Mouse (Mus musculus): ENCODE measurements around the gene Sh3gl2. TPM values are rescaled to one million over a fixed set of nuclear protein-coding genes. Genes with fewer than 3 reads are reported as not detected.

The Sh3gl2 gene
- polyA plus RNA-seq, 1 experiment from 2014 or later: 17.5 TPM

- H3K4me3 ChIP-seq (ENCODE audit: low read depth, low read length): no peak overlapping the region
- H3K9ac ChIP-seq (ENCODE audit: low read length): no peak overlapping the region
- no peak for ATAC-seq (replicated peaks; ENCODE audit: low FRiP score, low TSS enrichment, low read depth)
- 69% methylated on average over 7 of the region's 7 CpGs for WGBS
- no peak overlapping the region for H3K4me2 ChIP-seq (ENCODE audit: low read length)
- no peaks in the 10 kb centered on the region for H3K9me3 ChIP-seq (ENCODE audit: control insufficient read depth, low read length)
- H3K27ac ChIP-seq (ENCODE audit: low read depth): no peak overlapping the region
- H3K36me3 ChIP-seq (ENCODE audit: control insufficient read depth, insufficient read depth, low read length): no peaks in the 10 kb centered on the region
- no peaks in the 10 kb centered on the region for H3K27me3 ChIP-seq (replicated peaks; ENCODE audit: control insufficient read depth, insufficient read depth, low read length)
- DNase-seq (ENCODE audit: low spot score): no peak
- no peaks in the 10 kb centered on the region for H3K4me1 ChIP-seq (replicated peaks; ENCODE audit: control insufficient read depth, insufficient read depth, low read length)
Measured at GRCm38 (mm10) chr4:85526966-85527566, 322.1 kb downstream of the Sh3gl2 start.

- Histone ChIP-seq H3K27ac (ENCODE audit: low read depth) (no peak overlapping the region), H3K4me3 (ENCODE audit: low read depth, low read length) (no peak overlapping the region), H3K36me3 (ENCODE audit: control insufficient read depth, insufficient read depth, low read length) (no peaks in the 10 kb centered on the region), H3K4me2 (ENCODE audit: low read length) (no peak overlapping the region), H3K9me3 (ENCODE audit: control insufficient read depth, low read length) (no peaks in the 10 kb centered on the region), H3K4me1 (replicated peaks; ENCODE audit: control insufficient read depth, insufficient read depth, low read length) (no peaks in the 10 kb centered on the region), H3K27me3 (replicated peaks; ENCODE audit: control insufficient read depth, insufficient read depth, low read length) (no peaks in the 10 kb centered on the region), H3K9ac (ENCODE audit: low read length) (no peak overlapping the region)
- ATAC-seq (replicated peaks; ENCODE audit: low FRiP score, low TSS enrichment, low read depth) (no peak), DNase-seq (ENCODE audit: low spot score) (no peak)
- WGBS: 90% methylated on average over 1 of the region's 1 CpGs
Measured at GRCm38 (mm10) chr4:85529852-85530251, 324.9 kb downstream of the Sh3gl2 start.

- no peaks in the 10 kb centered on the region for H3K36me3 ChIP-seq (ENCODE audit: control insufficient read depth, insufficient read depth, low read length)
- no peak overlapping the region for H3K4me2 ChIP-seq (ENCODE audit: low read length)
- 73% methylated on average over 5 of the region's 5 CpGs for WGBS
- DNase-seq (ENCODE audit: low spot score) (no peak), ATAC-seq (replicated peaks; ENCODE audit: low FRiP score, low TSS enrichment, low read depth) (no peak)
- no peaks in the 10 kb centered on the region for H3K9me3 ChIP-seq (ENCODE audit: control insufficient read depth, low read length)
- H3K27ac ChIP-seq (ENCODE audit: low read depth): no peak overlapping the region
- no peaks in the 10 kb centered on the region for H3K27me3 ChIP-seq (replicated peaks; ENCODE audit: control insufficient read depth, insufficient read depth, low read length)
- H3K9ac ChIP-seq (ENCODE audit: low read length): no peak overlapping the region
- H3K4me1 ChIP-seq (replicated peaks; ENCODE audit: control insufficient read depth, insufficient read depth, low read length): no peaks in the 10 kb centered on the region
- H3K4me3 ChIP-seq (ENCODE audit: low read depth, low read length): no peak overlapping the region
Measured at GRCm38 (mm10) chr4:85539677-85540076, 334.8 kb downstream of the Sh3gl2 start.

- Histone ChIP-seq H3K9me3 (ENCODE audit: control insufficient read depth, low read length) (no peaks in the 10 kb centered on the region), H3K4me2 (ENCODE audit: low read length) (no peak overlapping the region), H3K27ac (ENCODE audit: low read depth) (no peak overlapping the region), H3K27me3 (replicated peaks; ENCODE audit: control insufficient read depth, insufficient read depth, low read length) (no peaks in the 10 kb centered on the region), H3K36me3 (ENCODE audit: control insufficient read depth, insufficient read depth, low read length) (no peaks in the 10 kb centered on the region), H3K4me3 (ENCODE audit: low read depth, low read length) (no peak overlapping the region), H3K4me1 (replicated peaks; ENCODE audit: control insufficient read depth, insufficient read depth, low read length) (no peaks in the 10 kb centered on the region), H3K9ac (ENCODE audit: low read length) (no peak overlapping the region)
- ATAC-seq (replicated peaks; ENCODE audit: low FRiP score, low TSS enrichment, low read depth): no peak
- DNase-seq (ENCODE audit: low spot score): no peak
- WGBS: 75% methylated on average over 4 of the region's 4 CpGs
Measured at GRCm38 (mm10) chr4:85543221-85543620, 338.3 kb downstream of the Sh3gl2 start.

GRCm38 (mm10) chr4:85554696-85555095, 349.8 kb downstream of the Sh3gl2 start:
- ATAC-seq (replicated peaks; ENCODE audit: low FRiP score, low TSS enrichment, low read depth): no peak
- no peaks in the 10 kb centered on the region for H3K27me3 ChIP-seq (replicated peaks; ENCODE audit: control insufficient read depth, insufficient read depth, low read length)
- 60% methylated on average over 3 of the region's 3 CpGs for WGBS

GRCm38 (mm10) chr4:85559753-85560152, 354.8 kb downstream of the Sh3gl2 start:
- no peaks in the 10 kb centered on the region; the same call in 1 of the 2 replicates for H3K4me1 ChIP-seq (replicated peaks; ENCODE audit: control insufficient read depth, insufficient read depth, low read length)
- no peak overlapping the region for H3K4me3 ChIP-seq (ENCODE audit: low read depth, low read length)
- H3K27ac ChIP-seq (ENCODE audit: low read depth): no peak overlapping the region
- no peak overlapping the region for H3K9ac ChIP-seq (ENCODE audit: low read length)
- WGBS: 81% methylated on average over 6 of the region's 6 CpGs
- H3K36me3 ChIP-seq (ENCODE audit: control insufficient read depth, insufficient read depth, low read length): no peaks in the 10 kb centered on the region
- no peaks in the 10 kb centered on the region for H3K9me3 ChIP-seq (ENCODE audit: control insufficient read depth, low read length)
- no peaks in the 10 kb centered on the region for H3K27me3 ChIP-seq (replicated peaks; ENCODE audit: control insufficient read depth, insufficient read depth, low read length)
- ATAC-seq (replicated peaks; ENCODE audit: low FRiP score, low TSS enrichment, low read depth) (no peak), DNase-seq (ENCODE audit: low spot score) (no peak)
- H3K4me2 ChIP-seq (ENCODE audit: low read length): no peak overlapping the region

More at GRCm38 (mm10) chr4:85554696-85555095, 349.8 kb downstream of the Sh3gl2 start:
- Histone ChIP-seq H3K4me2 (ENCODE audit: low read length) (no peak overlapping the region), H3K27ac (ENCODE audit: low read depth) (no peak overlapping the region), H3K36me3 (ENCODE audit: control insufficient read depth, insufficient read depth, low read length) (no peaks in the 10 kb centered on the region), H3K4me3 (ENCODE audit: low read depth, low read length) (no peak overlapping the region), H3K9ac (ENCODE audit: low read length) (no peak overlapping the region), H3K9me3 (ENCODE audit: control insufficient read depth, low read length) (no peaks in the 10 kb centered on the region), H3K4me1 (replicated peaks; ENCODE audit: control insufficient read depth, insufficient read depth, low read length) (no peaks in the 10 kb centered on the region; the same call in 1 of the 2 replicates)
- DNase-seq (ENCODE audit: low spot score): no peak

DNA sequence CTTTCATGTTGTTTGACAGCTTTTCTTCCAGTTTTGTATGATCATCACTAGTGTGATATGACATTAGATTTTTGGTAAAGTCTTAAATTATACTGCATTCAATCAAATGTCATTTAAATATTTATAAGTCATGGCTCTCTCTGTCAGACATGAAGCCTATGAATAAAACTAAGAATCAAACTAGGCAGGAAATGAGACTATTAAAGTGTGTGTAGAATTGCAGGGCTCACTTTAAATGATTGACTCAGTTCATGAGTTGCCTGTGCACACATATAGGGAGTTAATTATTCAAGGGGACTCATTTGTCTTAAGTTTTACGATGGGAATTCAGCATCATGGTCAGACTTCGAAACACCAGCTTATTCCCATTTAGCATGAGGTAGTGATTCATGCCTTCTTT, 380.5 kb downstream of the Sh3gl2 start:
- H3K9ac ChIP-seq (ENCODE audit: low read length): no peak overlapping the region
- H3K4me2 ChIP-seq (ENCODE audit: low read length): no peak overlapping the region
- H3K4me3 ChIP-seq (ENCODE audit: low read depth, low read length): no peak overlapping the region
- no peaks in the 10 kb centered on the region for H3K27me3 ChIP-seq (replicated peaks; ENCODE audit: control insufficient read depth, insufficient read depth, low read length)
- H3K4me1 ChIP-seq (replicated peaks; ENCODE audit: control insufficient read depth, insufficient read depth, low read length): no peaks in the 10 kb centered on the region
- no peaks in the 10 kb centered on the region for H3K36me3 ChIP-seq (ENCODE audit: control insufficient read depth, insufficient read depth, low read length)
- no peak overlapping the region for H3K27ac ChIP-seq (ENCODE audit: low read depth)
- no peaks in the 10 kb centered on the region for H3K9me3 ChIP-seq (ENCODE audit: control insufficient read depth, low read length)
- DNase-seq (ENCODE audit: low spot score) (no peak), ATAC-seq (replicated peaks; ENCODE audit: low FRiP score, low TSS enrichment, low read depth) (no peak)
- 90% methylated on average over 2 of the region's 2 CpGs for WGBS

- Histone ChIP-seq H3K27ac (ENCODE audit: low read depth) (no peak overlapping the region), H3K36me3 (ENCODE audit: control insufficient read depth, insufficient read depth, low read length) (no peaks in the 10 kb centered on the region), H3K9me3 (ENCODE audit: control insufficient read depth, low read length) (no peaks in the 10 kb centered on the region), H3K4me2 (ENCODE audit: low read length) (no peak overlapping the region), H3K27me3 (replicated peaks; ENCODE audit: control insufficient read depth, insufficient read depth, low read length) (no peaks in the 10 kb centered on the region), H3K9ac (ENCODE audit: low read length) (no peak overlapping the region), H3K4me3 (ENCODE audit: low read depth, low read length) (no peak overlapping the region), H3K4me1 (replicated peaks; ENCODE audit: control insufficient read depth, insufficient read depth, low read length) (no peaks in the 10 kb centered on the region)
- ATAC-seq (replicated peaks; ENCODE audit: low FRiP score, low TSS enrichment, low read depth) (no peak), DNase-seq (ENCODE audit: low spot score) (no peak)
- WGBS: 67% methylated on average over 4 of the region's 4 CpGs
Measured at GRCm38 (mm10) chr4:85588928-85589327, 384.0 kb downstream of the Sh3gl2 start.

DNA sequence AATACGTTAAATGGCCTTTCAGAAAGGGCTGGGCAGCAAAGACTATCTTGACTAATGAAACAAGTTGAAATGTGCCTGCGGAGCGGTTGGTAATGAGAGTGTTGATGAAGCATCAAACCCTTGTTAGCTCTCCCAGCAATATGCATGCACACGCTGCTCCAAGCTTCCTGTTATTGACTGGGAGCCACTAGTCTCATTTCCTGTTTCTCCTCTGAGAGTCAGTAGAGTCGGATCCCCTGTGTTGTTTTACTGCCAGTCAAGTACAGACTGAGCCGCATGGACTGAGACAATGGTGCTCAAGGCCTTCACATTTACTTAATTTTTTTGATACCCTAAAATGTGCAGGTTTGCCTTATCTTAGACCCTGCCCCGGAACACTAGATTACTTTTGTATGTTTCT, 386.1 kb downstream of the Sh3gl2 start:
- no peaks in the 10 kb centered on the region for H3K27me3 ChIP-seq (replicated peaks; ENCODE audit: control insufficient read depth, insufficient read depth, low read length)
- WGBS: 84% methylated on average over 7 of the region's 7 CpGs
- no peaks in the 10 kb centered on the region for H3K36me3 ChIP-seq (ENCODE audit: control insufficient read depth, insufficient read depth, low read length)
- H3K4me2 ChIP-seq (ENCODE audit: low read length): no peak overlapping the region
- ATAC-seq (replicated peaks; ENCODE audit: low FRiP score, low TSS enrichment, low read depth) (no peak), DNase-seq (ENCODE audit: low spot score) (no peak)
- no peak overlapping the region for H3K27ac ChIP-seq (ENCODE audit: low read depth)
- H3K9ac ChIP-seq (ENCODE audit: low read length): no peak overlapping the region
- no peaks in the 10 kb centered on the region for H3K9me3 ChIP-seq (ENCODE audit: control insufficient read depth, low read length)
- no peaks in the 10 kb centered on the region for H3K4me1 ChIP-seq (replicated peaks; ENCODE audit: control insufficient read depth, insufficient read depth, low read length)
- no peak overlapping the region for H3K4me3 ChIP-seq (ENCODE audit: low read depth, low read length)

Data from intestine, embryonic 14.5 days (tissue).